Mouse (Mus musculus) skeletal muscle tissue, postnatal 0 days (tissue): ENCODE data around the gene Rnf157. TPM values are rescaled to one million over a fixed set of nuclear protein-coding genes. Genes with fewer than 3 reads are reported as not detected.

Source experiments
- polyA plus RNA-seq: library from polyadenylated mRNA; unstranded; fragments of >200 nt; fragmentation: Nextera tagmentation; extraction: Ambion mirVana; gene quantifications from 2 replicates; pipeline ENCODE4 v1.2.1, GENCODE M21; 2015

The Rnf157 gene
- polyA plus RNA-seq, result 9.4 and 9.8 TPM in 2 replicates

GRCm38 (mm10) chr11:116412904-116413630 lies at the start of gene Rnf157:
Rnf157 (minus strand) TSS chr11:116413032.

DNA sequence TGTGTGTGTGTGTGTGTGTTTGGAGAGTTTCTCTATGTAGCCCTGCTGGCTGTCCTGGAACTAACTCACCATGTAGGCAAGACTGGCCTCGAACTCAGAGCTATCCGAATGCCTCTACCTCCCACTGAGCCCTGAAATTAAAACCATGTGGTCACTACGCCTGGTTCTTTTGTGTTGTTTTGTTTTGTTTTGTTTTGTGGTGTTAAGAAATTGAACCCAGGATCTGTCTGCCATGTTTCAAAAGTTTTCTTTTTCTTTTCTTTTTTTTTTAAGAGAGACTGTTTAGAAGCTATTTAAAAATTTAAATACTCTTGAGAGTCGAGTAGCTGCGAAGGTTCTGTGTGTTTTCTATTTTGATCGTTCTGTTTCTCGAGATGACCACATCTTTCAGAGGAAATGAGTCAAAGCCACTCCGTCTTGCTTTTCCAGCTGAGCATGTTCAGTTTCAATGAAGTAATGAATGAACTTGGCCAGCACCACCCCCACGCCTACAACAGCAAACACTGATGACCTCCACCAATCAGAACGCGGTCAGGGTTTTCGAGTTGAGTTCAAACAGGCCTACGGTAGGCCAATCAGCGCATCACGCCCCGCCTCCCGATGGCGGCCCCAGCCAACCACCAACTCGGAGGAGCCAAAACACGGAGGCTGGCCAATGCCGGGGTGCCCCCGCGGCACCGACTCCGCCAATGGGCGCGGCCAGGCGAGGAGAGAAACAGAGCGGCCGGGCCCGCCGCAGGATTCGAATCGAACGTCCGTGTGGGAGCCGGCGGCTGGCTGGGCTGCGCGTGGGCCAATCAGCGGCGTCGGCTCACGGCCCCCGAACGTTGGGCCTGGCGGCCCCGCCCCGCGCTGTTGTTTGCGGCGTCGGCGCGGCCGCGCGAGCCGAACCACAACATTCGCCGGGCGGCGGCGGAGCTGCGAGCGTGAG lies 20.8 kb upstream of the Rnf157 start, which contains the start of gene Ubald2:
Ubald2 (plus strand) TSS at position 739 of the 931 bp plus-strand sequence.

GRCm38 (mm10) chr11:116335244-116336036 lies 77.4 kb downstream of the Rnf157 start, which contains the start of gene Foxj1:
Foxj1 (minus strand) TSS chr11:116335399.

DNA sequence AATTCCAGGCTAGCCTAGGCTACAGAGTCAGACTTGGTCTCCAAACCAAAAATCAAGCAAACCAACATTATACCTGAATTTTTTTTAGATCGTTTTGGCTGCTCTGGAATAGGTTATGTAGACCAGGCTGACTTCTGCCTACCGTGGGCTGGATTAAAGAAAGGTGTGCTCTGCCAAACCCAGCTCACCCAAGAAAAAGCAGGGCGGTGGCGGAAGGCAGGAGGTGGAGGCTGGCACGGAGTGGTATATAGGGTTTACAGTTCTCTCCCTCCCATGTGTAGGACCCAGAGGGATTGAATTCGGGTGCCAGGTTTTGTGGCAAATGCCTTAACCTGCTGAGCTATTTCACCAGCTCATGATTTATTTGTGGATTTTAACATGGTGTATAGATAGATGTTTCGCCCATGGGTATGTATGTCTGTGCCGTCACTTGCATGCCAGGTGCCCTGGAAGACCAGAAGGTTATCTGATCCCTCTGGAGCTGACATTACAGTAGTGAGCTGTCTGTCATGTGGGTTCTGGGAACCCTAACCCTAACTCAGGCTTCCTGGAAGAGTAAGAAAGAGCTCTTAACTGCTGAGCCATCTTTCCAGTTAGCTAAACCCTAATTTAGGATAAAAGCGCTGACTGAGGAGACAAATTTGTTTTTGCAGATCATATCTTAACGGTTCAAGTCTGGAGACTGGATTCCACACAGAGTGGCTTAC lies 105.7 kb downstream of the Rnf157 start, which contains the start of gene Exoc7:
Exoc7 (minus strand) TSS at position 215 of the 707 bp plus-strand sequence.

Other genes starting within 250 kb of the Rnf157 start
- gene Fbf1, start 244.9 kb downstream of the Rnf157 start, polyA plus RNA-seq, result 8.8 TPM in 2 replicates
- 30.5 and 34.0 TPM in 2 replicates for gene Ten1, start 214.2 kb downstream of the Rnf157 start, polyA plus RNA-seq
- gene Acox1, start 214.0 kb downstream of the Rnf157 start, polyA plus RNA-seq, result 29.7 and 37.4 TPM in 2 replicates
- 0.46 and 1.4 TPM in 2 replicates for gene Evpl, start 175.0 kb downstream of the Rnf157 start, polyA plus RNA-seq
- gene Srp68, start 138.8 kb downstream of the Rnf157 start, polyA plus RNA-seq, result 70.8 and 73.0 TPM in 2 replicates
- gene Galr2, start 132.1 kb downstream of the Rnf157 start, polyA plus RNA-seq, result 0.37 and 0.53 TPM in 2 replicates
- 56.0 and 57.2 TPM in 2 replicates for gene Exoc7, start 105.8 kb downstream of the Rnf157 start, polyA plus RNA-seq
- gene Foxj1, start 77.6 kb downstream of the Rnf157 start, polyA plus RNA-seq, result 0.10 and 0.19 TPM in 2 replicates
- gene Ubald2, start 21.1 kb upstream of the Rnf157 start, polyA plus RNA-seq, result 25.1 and 26.3 TPM in 2 replicates
- not detected in 2 replicates for gene Qrich2, start 53.2 kb upstream of the Rnf157 start, polyA plus RNA-seq
- gene Prpsap1, start 81.2 kb upstream of the Rnf157 start, polyA plus RNA-seq, result 52.5 and 54.6 TPM in 2 replicates
- gene Sphk1, start 117.9 kb upstream of the Rnf157 start, polyA plus RNA-seq, result 1.7 and 3.4 TPM in 2 replicates
- gene Ube2o, start 168.4 kb upstream of the Rnf157 start, polyA plus RNA-seq, result 5.8 and 6.1 TPM in 2 replicates
- not detected in 2 replicates for gene Aanat, start 173.4 kb upstream of the Rnf157 start, polyA plus RNA-seq
- gene Rhbdf2, start 214.0 kb upstream of the Rnf157 start, polyA plus RNA-seq, result 3.1 and 4.2 TPM in 2 replicates
- gene Prcd, start 240.5 kb upstream of the Rnf157 start, polyA plus RNA-seq, result 3.0 and 3.4 TPM in 2 replicates
- gene Cygb, start 241.3 kb upstream of the Rnf157 start, polyA plus RNA-seq, result 18.5 and 23.5 TPM in 2 replicates